Mouse (Mus musculus) midbrain, embryonic 13.5 days (tissue): ENCODE measurements at regions not wholly inside any gene's neighbourhood (a gene's known extent, or its start where the extent isn't known, plus 50 kb on each side); places are given as distances from the start of the nearest gene placed in this dataset. TPM values are rescaled to one million over a fixed set of nuclear protein-coding genes. Genes with fewer than 3 reads are reported as not detected.

ENCODE experiments used
- ATAC-seq: fragments of 200-750 bp; cut with Nextera tagmentation; 2 replicates; pipeline ENCODE4 v1.8.0; 2017; ENCODE audit warnings: mild to moderate bottlenecking, moderate TSS enrichment, moderate library complexity
- H3K27ac ChIP-seq: fragments of 300-500 bp; sonication (generic); 2 replicates; pipeline ENCODE4 v1.5.1; 2015; ENCODE audit warnings: inconsistent platforms, mild to moderate bottlenecking, moderate library complexity
- H3K27me3 ChIP-seq: fragments of 300-500 bp; sonication (generic); 2 replicates; pipeline ENCODE4 v1.6.1; 2015; ENCODE audit warnings: mild to moderate bottlenecking, inconsistent platforms
- H3K36me3 ChIP-seq: fragments of 300-500 bp; sonication (generic); 2 replicates; pipeline ENCODE4 v1.6.1; 2015; ENCODE audit warnings: mild to moderate bottlenecking, inconsistent platforms
- H3K4me1 ChIP-seq: fragments of 300-500 bp; sonication (generic); replicated peaks from 2 replicates; pipeline ENCODE4 v1.6.1; 2015; ENCODE audit warnings: inconsistent platforms
- H3K4me2 ChIP-seq: fragments of 300-500 bp; sonication (generic); replicated peaks from 2 replicates; pipeline ENCODE4 v1.6.1; 2015; ENCODE audit warnings: moderate library complexity, mild to moderate bottlenecking, inconsistent platforms
- H3K4me3 ChIP-seq: fragments of 300-500 bp; sonication (generic); replicated peaks from 2 replicates; pipeline ENCODE4 v1.5.1; 2015; ENCODE audit warnings: mild to moderate bottlenecking, inconsistent platforms
- H3K9ac ChIP-seq: fragments of 300-500 bp; sonication (generic); replicated peaks from 2 replicates; pipeline ENCODE4 v1.6.1; 2015; ENCODE audit warnings: mild to moderate bottlenecking, inconsistent platforms
- H3K9me3 ChIP-seq: fragments of 300-500 bp; sonication (generic); 2 replicates; pipeline ENCODE4 v1.6.1; 2016; ENCODE audit warnings: mild to moderate bottlenecking, inconsistent platforms
- WGBS: fragments of 180-500 bp; shearing (Covaris S2); methylation state at CpG from one replicate; pipeline ENCODE4 v1.1.7; 2015; 5-methylcytosine and 5-hydroxymethylcytosine counted together
- microRNA-seq: library from miRNA; unstranded; fragments of <30 nt; microRNA quantifications from one replicate; pipeline ENCODE4, GENCODE M21; 2016

DNA sequence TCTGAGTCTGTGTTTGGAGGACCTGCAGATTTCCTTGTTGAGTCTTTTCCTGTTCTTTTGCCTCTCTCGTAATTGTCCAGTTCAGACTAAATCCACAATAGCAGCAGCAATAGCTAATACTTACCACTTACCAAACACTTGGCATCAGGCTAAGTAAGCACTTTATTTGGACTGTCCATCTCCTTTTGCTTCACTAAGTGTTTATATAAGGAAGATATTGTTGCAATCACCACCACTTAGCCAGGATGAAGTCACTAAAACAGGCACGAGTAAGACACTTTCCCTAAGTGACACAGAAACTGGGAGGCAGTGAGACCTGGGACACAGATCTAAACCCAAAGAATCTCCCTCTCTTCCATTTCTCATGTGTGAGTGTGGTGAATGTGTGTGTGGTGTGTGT is 52.9 kb upstream of the Max start:
- no peak overlapping the region for H3K9ac ChIP-seq
- H3K4me1 ChIP-seq: no peaks in the 10 kb centered on the region
- H3K9me3 ChIP-seq: no peaks in the 10 kb centered on the region
- H3K27me3 ChIP-seq: peaks cover 2% of the 10 kb centered on the region; the same call in 1 of the 2 replicates
- H3K36me3 ChIP-seq: no peaks in the 10 kb centered on the region
- no peak overlapping the region for H3K27ac ChIP-seq
- ATAC-seq: no peak
- H3K4me2 ChIP-seq: no peak overlapping the region
- H3K4me3 ChIP-seq: no peak overlapping the region
- 78% methylated on average over 2 of the region's 2 CpGs for WGBS

Small RNAs in the stretch of these regions (microRNA-seq; reads per million reads assigned to microRNA genes)
- not detected for gene Gm22696
